Mouse (Mus musculus) cerebellum, postnatal 10 days (tissue): ENCODE measurements around the gene Gm5148.

Experiments used
- DNase-seq, 2 experiments: peaks; one replicate each; pipeline ENCODE4 v3.0.0; 2021; ENCODE audit warnings: mixed read lengths in 2 of 2

Gm5148 gene

GRCm38 (mm10) chr3:37737407-37737806 lies 13.1 kb upstream of the Gm5148 start:
- DNase-seq: peak; percentile 73 to 77

GRCm38 (mm10) chr3:37735166-37735565 lies 10.9 kb upstream of the Gm5148 start:
- DNase-seq: no peak

GRCm38 (mm10) chr3:37729142-37729541 lies 4.9 kb upstream of the Gm5148 start:
- peak; percentile 17 to 43 for DNase-seq

GRCm38 (mm10) chr3:37728112-37729100 lies 4.1 kb upstream of the Gm5148 start:
- DNase-seq: no peak

GRCm38 (mm10) chr3:37727392-37727791 lies 3.1 kb upstream of the Gm5148 start:
- no peak for DNase-seq

GRCm38 (mm10) chr3:37726501-37727140 lies 2.3 kb upstream of the Gm5148 start:
- DNase-seq: peak in 1 of 2 experiments; percentile 49

GRCm38 (mm10) chr3:37724946-37725735 lies 851 bp upstream of the Gm5148 start:
- peak in 1 of 2 experiments; percentile 15 for DNase-seq

GRCm38 (mm10) chr3:37723662-37724170 lies 574 bp downstream of the Gm5148 start:
- peak in 1 of 2 experiments; percentile 73 for DNase-seq

GRCm38 (mm10) chr3:37723061-37723521 lies 1.2 kb downstream of the Gm5148 start:
- peak; percentile 32 to 38 for DNase-seq

GRCm38 (mm10) chr3:37722487-37723060 lies 1.7 kb downstream of the Gm5148 start:
- DNase-seq: no peak

GRCm38 (mm10) chr3:37716992-37717391 lies 7.3 kb downstream of the Gm5148 start:
- no peak for DNase-seq

GRCm38 (mm10) chr3:37715734-37716133 lies 8.6 kb downstream of the Gm5148 start:
- no peak for DNase-seq

- DNase-seq: peak; percentile 91 to 96
Observed at GRCm38 (mm10) chr3:37712501-37712900, 11.8 kb downstream of the Gm5148 start.

- no peak for DNase-seq
Observed at GRCm38 (mm10) chr3:37711639-37712038, 12.7 kb downstream of the Gm5148 start.

GRCm38 (mm10) chr3:37707801-37708200 lies 16.5 kb downstream of the Gm5148 start:
- DNase-seq: peak; percentile 75 to 83

- DNase-seq: peak in 1 of 2 experiments; percentile 26
Observed at GRCm38 (mm10) chr3:37706439-37706838, 17.9 kb downstream of the Gm5148 start.

- DNase-seq: no peak
Observed at GRCm38 (mm10) chr3:37705436-37705835, 18.9 kb downstream of the Gm5148 start.

GRCm38 (mm10) chr3:37704701-37705279 lies 19.5 kb downstream of the Gm5148 start:
- DNase-seq: peak; percentile 20 to 31

- DNase-seq: no peak
Observed at GRCm38 (mm10) chr3:37703066-37703465, 21.2 kb downstream of the Gm5148 start.

GRCm38 (mm10) chr3:37693552-37693951 lies 30.7 kb downstream of the Gm5148 start:
- DNase-seq: no peak

- no peak for DNase-seq
Observed at GRCm38 (mm10) chr3:37692945-37693344, 31.3 kb downstream of the Gm5148 start.
